Mouse (Mus musculus) forebrain, embryonic 10.5 days (tissue): ENCODE results near the gene Gnb1l. TPM values are rescaled to one million over a fixed set of nuclear protein-coding genes. Genes with fewer than 3 reads are reported as not detected.
A peak's percentile ranks its signal among the peaks of the same experiment; 100 is the strongest.

Source experiments
- DNase-seq: peaks from one replicate; pipeline ENCODE4 v3.0.0-alpha.2; 2017; ENCODE audit warnings: low spot score; ENCODE audit errors: extremely low spot score
- H3K27ac ChIP-seq: fragments of 300-500 bp; sonication (generic); 2 replicates; pipeline ENCODE4 v1.5.1; 2016; ENCODE audit warnings: mild to moderate bottlenecking
- H3K27me3 ChIP-seq: fragments of 300-500 bp; sonication (generic); 2 replicates; pipeline ENCODE4 v1.6.1; 2016; ENCODE audit warnings: mild to moderate bottlenecking; ENCODE audit not compliant: poor library complexity, severe bottlenecking
- H3K36me3 ChIP-seq: fragments of 300-500 bp; sonication (generic); replicated peaks from 2 replicates; pipeline ENCODE4 v1.6.1; 2016; ENCODE audit warnings: mild to moderate bottlenecking, moderate library complexity
- H3K4me1 ChIP-seq: fragments of 300-500 bp; sonication (generic); 2 replicates; pipeline ENCODE4 v1.6.1; 2016
- H3K4me3 ChIP-seq: fragments of 300-500 bp; sonication (generic); 2 replicates; pipeline ENCODE4 v1.5.1; 2016; ENCODE audit warnings: mild to moderate bottlenecking, moderate library complexity
- H3K9me3 ChIP-seq: fragments of 300-500 bp; sonication (generic); 2 replicates; pipeline ENCODE4 v1.6.1; 2016; ENCODE audit warnings: mild to moderate bottlenecking, moderate library complexity
- WGBS: fragments of 180-500 bp; shearing (Covaris S2); methylation state at CpG from one replicate; pipeline ENCODE4 v1.1.7; 2016; 5-methylcytosine and 5-hydroxymethylcytosine counted together
- polyA plus RNA-seq: library from polyadenylated mRNA; unstranded; fragments of >200 nt; fragmentation: Nextera tagmentation; extraction: Ambion mirVana; gene quantifications from 2 replicates; pipeline ENCODE4 v1.2.1, GENCODE M21; 2016

The Gnb1l gene
- polyA plus RNA-seq, 1 experiment from 2014 or later: 17.2 TPM

- H3K27me3 ChIP-seq: peaks cover 57% of the 10 kb centered on the region
- WGBS: 85% methylated on average over 3 of the region's 3 CpGs
- H3K36me3 ChIP-seq: no peaks in the 10 kb centered on the region
- no peak overlapping the region for H3K4me3 ChIP-seq
- no peak for DNase-seq
- no peak overlapping the region for H3K27ac ChIP-seq
- H3K9me3 ChIP-seq: no peaks in the 10 kb centered on the region
- H3K4me1 ChIP-seq: peaks cover 31% of the 10 kb centered on the region
Observed at GRCm38 (mm10) chr16:18598006-18598405, 99.5 kb downstream of the Gnb1l start.

DNA sequence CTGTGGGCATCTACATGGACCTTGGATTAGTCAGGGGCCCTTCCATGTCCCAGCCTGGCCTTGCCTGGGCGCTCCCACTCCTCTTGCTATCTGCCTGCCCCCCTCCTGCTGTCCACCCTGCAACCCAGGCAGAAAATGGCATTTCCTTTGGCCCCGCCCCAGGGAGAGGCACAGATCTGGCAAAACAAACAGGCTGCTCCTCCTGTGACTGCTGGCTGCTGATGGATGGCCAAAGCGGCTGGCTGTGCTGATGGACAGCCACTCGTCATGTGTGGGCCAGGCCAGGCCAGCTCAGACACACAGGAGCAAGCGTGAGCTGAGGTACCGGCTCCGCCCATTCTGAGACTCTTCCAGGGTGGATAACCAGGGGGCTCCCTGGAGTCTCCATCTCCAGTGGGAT is 102.9 kb downstream of the Gnb1l start:
- Histone ChIP-seq H3K4me1 (peaks cover 32% of the 10 kb centered on the region), H3K36me3 (no peaks in the 10 kb centered on the region), H3K4me3 (no peak overlapping the region), H3K27me3 (peaks cover 34% of the 10 kb centered on the region), H3K9me3 (no peaks in the 10 kb centered on the region), H3K27ac (peak overlapping the region; percentile 54; the same call in 1 of the 2 replicates)
- 61% methylated on average over 7 of the region's 7 CpGs for WGBS
- DNase-seq: no peak

DNA sequence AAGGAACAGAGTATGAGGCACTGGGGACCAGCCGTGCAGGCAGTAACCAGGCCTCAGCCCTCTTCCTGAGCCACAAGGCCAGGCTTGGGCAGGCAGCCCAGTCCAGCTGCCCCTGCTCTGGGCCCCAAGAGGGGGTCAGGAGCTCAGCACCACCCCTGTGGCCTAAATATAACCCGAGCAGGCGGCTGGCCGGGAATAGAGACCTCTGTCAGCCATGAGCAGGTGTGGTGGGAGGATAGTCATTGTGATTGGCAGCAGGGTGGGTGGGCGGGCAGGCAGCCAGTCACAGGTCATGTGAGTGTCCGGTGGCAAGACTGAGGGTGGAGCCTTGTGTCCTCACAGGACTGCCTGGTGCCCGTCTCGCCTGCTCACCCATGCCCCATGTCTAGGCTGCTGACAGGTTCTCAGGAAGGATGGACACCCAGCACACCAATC is 105.8 kb downstream of the Gnb1l start:
- Histone ChIP-seq H3K36me3 (no peaks in the 10 kb centered on the region), H3K9me3 (no peaks in the 10 kb centered on the region), H3K27me3 (peaks cover 48% of the 10 kb centered on the region), H3K4me1 (peaks cover 42% of the 10 kb centered on the region), H3K4me3 (no peak overlapping the region), H3K27ac (peak overlapping the region; percentile 60; the same call in 1 of the 2 replicates)
- DNase-seq: no peak
- 70% methylated on average over 8 of the region's 8 CpGs for whole genome bisulfite sequencing

- Histone ChIP-seq H3K4me3 (no peak overlapping the region), H3K4me1 (peaks cover 49% of the 10 kb centered on the region), H3K9me3 (no peaks in the 10 kb centered on the region), H3K36me3 (no peaks in the 10 kb centered on the region), H3K27me3 (peaks cover 54% of the 10 kb centered on the region), H3K27ac (no peak overlapping the region)
- 81% methylated on average over 5 of the region's 5 CpGs for WGBS
- DNase-seq: no peak
Observed at GRCm38 (mm10) chr16:18605705-18606104, 107.2 kb downstream of the Gnb1l start.

- 5% methylated on average over 11 of the region's 11 CpGs for WGBS
- Histone ChIP-seq H3K9me3 (no peaks in the 10 kb centered on the region), H3K4me1 (peaks cover 50% of the 10 kb centered on the region), H3K36me3 (no peaks in the 10 kb centered on the region), H3K27ac (no peak overlapping the region), H3K27me3 (peaks cover 74% of the 10 kb centered on the region), H3K4me3 (peak overlapping the region; percentile 36)
- no peak for DNase-seq
Observed at GRCm38 (mm10) chr16:18608226-18608625, 109.7 kb downstream of the Gnb1l start.

GRCm38 (mm10) chr16:18609099-18609498 is 110.6 kb downstream of the Gnb1l start:
- H3K27me3 ChIP-seq: peaks cover 82% of the 10 kb centered on the region
- H3K36me3 ChIP-seq: no peaks in the 10 kb centered on the region
- peaks cover 47% of the 10 kb centered on the region for H3K4me1 ChIP-seq
- WGBS: 67% methylated on average over 2 of the region's 2 CpGs
- H3K9me3 ChIP-seq: no peaks in the 10 kb centered on the region
- no peak overlapping the region for H3K4me3 ChIP-seq
- H3K27ac ChIP-seq: no peak overlapping the region
- DNase-seq: no peak

DNA sequence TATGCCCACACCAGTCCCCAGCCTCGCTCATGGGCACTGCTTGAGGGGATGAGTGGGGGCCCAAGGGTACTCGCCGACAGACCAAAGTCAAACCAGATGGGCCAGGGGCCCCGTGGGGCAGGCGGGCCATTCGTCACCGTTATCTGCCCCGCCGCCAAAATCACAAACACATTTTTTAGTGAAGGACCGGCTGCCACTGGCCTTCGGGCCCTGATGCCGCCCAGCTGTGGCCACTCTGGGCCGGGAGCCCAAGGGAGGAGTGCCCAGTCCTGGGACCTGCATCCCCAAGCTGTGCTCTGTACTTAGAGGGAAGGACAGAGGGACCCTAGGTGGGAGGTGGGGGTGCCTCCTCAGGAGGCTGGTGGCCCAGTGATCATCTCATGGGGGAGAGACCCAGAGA is 113.2 kb downstream of the Gnb1l start:
- Histone ChIP-seq H3K9me3 (no peaks in the 10 kb centered on the region), H3K4me3 (no peak overlapping the region), H3K36me3 (no peaks in the 10 kb centered on the region), H3K27me3 (peaks cover 93% of the 10 kb centered on the region), H3K4me1 (peaks cover 41% of the 10 kb centered on the region), H3K27ac (peak overlapping the region; percentile 68)
- DNase-seq: no peak
- WGBS: 84% methylated on average over 13 of the region's 13 CpGs

GRCm38 (mm10) chr16:18613301-18613700 is 114.8 kb downstream of the Gnb1l start:
- WGBS: 95% methylated on average over 3 of the region's 3 CpGs
- Histone ChIP-seq H3K4me1 (peaks cover 43% of the 10 kb centered on the region), H3K36me3 (no peaks in the 10 kb centered on the region), H3K9me3 (no peaks in the 10 kb centered on the region), H3K27me3 (peaks cover 96% of the 10 kb centered on the region), H3K4me3 (no peak overlapping the region), H3K27ac (no peak overlapping the region)
- DNase-seq: no peak

Other genes with a start within 250 kb of the Gnb1l start
- 1,297 and 1,372 TPM in 2 replicates for gene Ranbp1, start 250.0 kb upstream of the Gnb1l start, polyA plus RNA-seq
- 3.0 and 5.8 TPM in 2 replicates for gene Gm49776, start 240.4 kb upstream of the Gnb1l start, polyA plus RNA-seq
- 48.9 and 49.7 TPM in 2 replicates for gene Dgcr8, start 209.5 kb upstream of the Gnb1l start, polyA plus RNA-seq
- 35.7 and 37.1 TPM in 2 replicates for gene Tango2, start 150.6 kb upstream of the Gnb1l start, polyA plus RNA-seq
- 116 TPM in 2 replicates for gene Arvcf, start 150.5 kb upstream of the Gnb1l start, polyA plus RNA-seq
- gene Txnrd2, start 72.3 kb upstream of the Gnb1l start, polyA plus RNA-seq: 31.6 and 35.1 TPM in 2 replicates
- gene Comt, start 71.9 kb upstream of the Gnb1l start, polyA plus RNA-seq: 58.1 and 60.1 TPM in 2 replicates
- 2.3 and 3.1 TPM in 2 replicates for gene Rtl10, start 188 bp downstream of the Gnb1l start, polyA plus RNA-seq
- 0.95 and 1.1 TPM in 2 replicates for gene Tbx1, start 92.0 kb downstream of the Gnb1l start, polyA plus RNA-seq
- 3.0 and 3.2 TPM in 2 replicates for gene Gp1bb, start 123.7 kb downstream of the Gnb1l start, polyA plus RNA-seq
- gene Gm49601, start 127.7 kb downstream of the Gnb1l start, polyA plus RNA-seq: 2.3 and 2.4 TPM in 2 replicates
- gene Sept5, start 131.2 kb downstream of the Gnb1l start, polyA plus RNA-seq: 21.0 and 21.5 TPM in 2 replicates